Mouse (Mus musculus) testis, adult 2 months (tissue): Measurements from ENCODE around the gene Trappc5. TPM values are rescaled to one million over a fixed set of nuclear protein-coding genes. Genes with fewer than 3 reads are reported as not detected.
A peak's percentile ranks its signal among the peaks of the same experiment; 100 is the strongest.

ENCODE experiments used
- H3K27ac ChIP-seq: fragments of 200-500 bp; 2 replicates; pipeline ENCODE4 v1.5.1; 2012; ENCODE audit warnings: low read depth, low read length; ENCODE audit not compliant: control insufficient read depth, insufficient read depth
- H3K27me3 ChIP-seq: fragments of 200-500 bp; 2 replicates; pipeline ENCODE4 v1.6.1; 2012; ENCODE audit warnings: mild to moderate bottlenecking, low read length, moderate library complexity; ENCODE audit not compliant: control insufficient read depth, insufficient read depth
- H3K36me3 ChIP-seq: fragments of 200-500 bp; 2 replicates; pipeline ENCODE4 v1.6.1; 2012; ENCODE audit warnings: mild to moderate bottlenecking, low read length; ENCODE audit not compliant: control insufficient read depth, insufficient read depth
- H3K4me1 ChIP-seq: fragments of 200-500 bp; 2 replicates; pipeline ENCODE4 v1.6.1; 2012; ENCODE audit warnings: low read length; ENCODE audit not compliant: control insufficient read depth, insufficient read depth
- H3K4me3 ChIP-seq: fragments of 200-500 bp; 2 replicates; pipeline ENCODE4 v1.5.1; 2012; ENCODE audit warnings: low read depth, mild to moderate bottlenecking, low read length, moderate library complexity, mixed read lengths; ENCODE audit not compliant: control insufficient read depth
- CTCF ChIP-seq: fragments of 200-500 bp; IDR thresholded peaks from 2 replicates; pipeline ENCODE4 v1.5.1; 2012; ENCODE audit warnings: low read depth, mild to moderate bottlenecking, inconsistent platforms, low read length, moderate library complexity; ENCODE audit not compliant: control insufficient read depth, insufficient read depth, insufficient replicate concordance
- POLR2A ChIP-seq: fragments of 200-500 bp; IDR thresholded peaks from 2 replicates; pipeline ENCODE4 v1.6.1; 2012; ENCODE audit warnings: low read depth, mild to moderate bottlenecking, inconsistent platforms, low read length, moderate library complexity; ENCODE audit not compliant: control insufficient read depth
- polyA plus RNA-seq: library from polyadenylated mRNA; depleted of rRNA; stranded (reverse); fragments of >200 nt; gene quantifications from 2 replicates; pipeline ENCODE4 v1.2.3, GENCODE M21; 2012; rRNA removed

Gene Trappc5
- polyA plus RNA-seq, 1 experiment, result 13.6 TPM

DNA sequence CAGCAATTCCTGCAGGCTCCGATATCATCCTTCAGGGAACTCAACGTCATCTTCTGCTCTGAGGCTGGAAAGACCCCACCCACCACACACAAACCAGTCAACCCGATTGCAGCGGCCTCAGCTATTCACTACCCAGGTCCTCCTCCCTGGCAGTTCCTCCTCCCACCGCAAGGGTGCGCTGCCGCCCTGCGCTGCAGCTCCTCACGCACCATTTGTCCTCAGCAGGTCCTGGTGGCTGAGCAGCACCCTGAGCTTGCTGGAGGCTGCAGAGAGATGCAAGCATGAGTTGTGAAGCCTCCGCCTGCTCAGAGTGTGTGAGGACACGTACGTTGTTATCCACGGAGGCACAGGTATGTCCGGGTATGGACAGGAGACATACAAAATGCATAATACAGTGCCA lies 42.5 kb downstream of the Trappc5 start:
- H3K36me3 ChIP-seq, result no peaks in the 10 kb centered on the region
- peaks cover 13% of the 10 kb centered on the region for H3K4me1 ChIP-seq
- TF ChIP-seq CTCF, result peak; percentile 100
- TF ChIP-seq POLR2A, result no peak
- H3K4me3 ChIP-seq, result peak overlapping the region; percentile 59; the same call in 1 of the 2 replicates
- no peaks in the 10 kb centered on the region for H3K27me3 ChIP-seq
- no peak overlapping the region for H3K27ac ChIP-seq

- no peaks in the 10 kb centered on the region for H3K36me3 ChIP-seq
- H3K27me3 ChIP-seq, result no peaks in the 10 kb centered on the region
- no peak for TF ChIP-seq POLR2A
Measured at GRCm38 (mm10) chr8:3720551-3720950, 44.5 kb downstream of the Trappc5 start, which contains the start of gene Clec4g. TSS of gene Clec4g (minus strand) at chr8:3720651.

DNA sequence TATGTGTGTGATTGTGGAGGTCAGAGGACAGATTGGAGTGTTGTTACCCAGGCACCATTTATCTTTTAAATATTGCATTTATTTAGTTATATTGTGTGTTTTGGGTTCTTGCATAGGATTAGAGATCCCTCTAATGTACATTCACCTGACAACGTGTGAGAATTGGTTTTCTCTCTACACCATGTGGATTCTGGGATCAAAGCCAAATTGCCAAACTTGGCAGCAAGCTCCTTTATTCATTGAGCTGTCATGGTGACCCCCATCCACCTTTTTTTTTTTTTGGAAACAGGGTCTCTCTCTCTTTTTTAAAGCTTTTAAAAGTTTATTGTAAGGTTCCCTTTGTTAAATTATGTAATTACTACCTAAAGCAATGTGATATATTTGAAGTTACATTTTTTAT lies 44.9 kb downstream of the Trappc5 start:
- no peaks in the 10 kb centered on the region for H3K36me3 ChIP-seq
- no peaks in the 10 kb centered on the region for H3K27me3 ChIP-seq
- H3K27ac ChIP-seq, result no peak overlapping the region

More at GRCm38 (mm10) chr8:3720551-3720950, 44.5 kb downstream of the Trappc5 start, which contains the start of gene Clec4g:
- no peak within 1 kb of the TSS for H3K4me3 ChIP-seq
- no peak within 1 kb of the TSS for H3K27ac ChIP-seq
- H3K4me1 ChIP-seq, result peaks cover 13% of the 10 kb centered on the region

More for the DNA sequence above, 44.9 kb downstream of the Trappc5 start:
- Histone ChIP-seq H3K4me1 (peaks cover 13% of the 10 kb centered on the region), H3K4me3 (no peak overlapping the region)
- TF ChIP-seq CTCF (no peak), POLR2A (no peak)

Other genes with a start within 250 kb of the Trappc5 start
- gene Pex11g, start 208.6 kb upstream of the Trappc5 start, polyA plus RNA-seq, result 47.9 and 51.1 TPM in 2 replicates
- gene Tex45, start 205.4 kb upstream of the Trappc5 start, polyA plus RNA-seq, result 72.2 and 114 TPM in 2 replicates
- gene Zfp358, start 183.2 kb upstream of the Trappc5 start, polyA plus RNA-seq, result 3.8 and 3.9 TPM in 2 replicates
- gene Mcoln1, start 175.8 kb upstream of the Trappc5 start, polyA plus RNA-seq, result 39.7 and 46.5 TPM in 2 replicates
- 12.4 and 17.8 TPM in 2 replicates for gene Pnpla6, start 160.9 kb upstream of the Trappc5 start, polyA plus RNA-seq
- gene C330021F23Rik, start 108.3 kb upstream of the Trappc5 start, polyA plus RNA-seq, result 0.14 TPM in 1 of 2 replicates, not detected in the other
- gene Camsap3, start 89.0 kb upstream of the Trappc5 start, polyA plus RNA-seq, result 28.7 and 34.4 TPM in 2 replicates
- gene Xab2, start 55.0 kb upstream of the Trappc5 start, polyA plus RNA-seq, result 58.6 and 65.9 TPM in 2 replicates
- gene Pet100, start 54.8 kb upstream of the Trappc5 start, polyA plus RNA-seq, result 23.6 and 31.5 TPM in 2 replicates
- gene Pcp2, start 50.8 kb upstream of the Trappc5 start, polyA plus RNA-seq, result not detected in 2 replicates
- 81.4 and 134 TPM in 2 replicates for gene Stxbp2, start 45.3 kb upstream of the Trappc5 start, polyA plus RNA-seq
- gene Retn, start 20.5 kb upstream of the Trappc5 start, polyA plus RNA-seq, result 3.7 and 6.3 TPM in 2 replicates
- gene Mcemp1, start 10.5 kb upstream of the Trappc5 start, polyA plus RNA-seq, result 0.06 and 0.44 TPM in 2 replicates
- 0.45 and 0.59 TPM in 2 replicates for gene Fcor, start 3.9 kb upstream of the Trappc5 start, polyA plus RNA-seq
- gene Fcer2a, start 17.9 kb downstream of the Trappc5 start, polyA plus RNA-seq, result 0.12 and 0.23 TPM in 2 replicates
- gene Clec4g, start 44.4 kb downstream of the Trappc5 start, polyA plus RNA-seq, result 17.6 and 42.1 TPM in 2 replicates
- 0.08 TPM in 1 of 2 replicates, not detected in the other for gene Cd209a, start 72.7 kb downstream of the Trappc5 start, polyA plus RNA-seq
- gene Cd209e, start 178.0 kb downstream of the Trappc5 start, polyA plus RNA-seq, result not detected in 2 replicates
- 0.12 TPM in 1 of 2 replicates, not detected in the other for gene Cd209d, start 202.3 kb downstream of the Trappc5 start, polyA plus RNA-seq